Mouse (Mus musculus): ENCODE data around the gene Lgals4. TPM values are rescaled to one million over a fixed set of nuclear protein-coding genes. Genes with fewer than 3 reads are reported as not detected.

Gene Lgals4
- polyA plus RNA-seq (2012; rRNA removed), result 3,828 and 4,206 TPM in 2 replicates

GRCm38 (mm10) chr7:28833723-28834347, at the start of gene Lgals4:
Gene Lgals4 (plus strand): TSS chr7:28833854.

GRCm38 (mm10) chr7:28788307-28789195, 45.1 kb upstream of the Lgals4 start, which contains the start of gene Rinl:
Gene Rinl (plus strand): TSS chr7:28788969.

GRCm38 (mm10) chr7:28808221-28808941, 25.3 kb upstream of the Lgals4 start, which contains the start of gene Hnrnpl:
Gene Hnrnpl (plus strand): TSS chr7:28808541.

GRCm38 (mm10) chr7:28824941-28825685, 8.5 kb upstream of the Lgals4 start, which contains the start of gene Ech1:
Gene Ech1 (plus strand): TSS chr7:28825217.

GRCm38 (mm10) chr7:28863540-28863939, 29.9 kb downstream of the Lgals4 start, which contains the start of gene Lgals7:
Gene Lgals7 (plus strand): TSS chr7:28863853.

GRCm38 (mm10) chr7:28881199-28881598, 47.5 kb downstream of the Lgals4 start, which contains the start of gene Capn12:
Gene Capn12 (plus strand): TSS chr7:28881422.

Other genes starting within 250 kb of the Lgals4 start
- gene Samd4b, start 235.7 kb upstream of the Lgals4 start, polyA plus RNA-seq (2012; rRNA removed), result 99.8 and 116 TPM in 2 replicates
- 106 and 117 TPM in 2 replicates for gene Pak4, start 235.7 kb upstream of the Lgals4 start, polyA plus RNA-seq (2012; rRNA removed)
- not detected in 2 replicates for gene Acp7, start 202.5 kb upstream of the Lgals4 start, polyA plus RNA-seq (2012; rRNA removed)
- 5.7 and 6.3 TPM in 2 replicates for gene Fbxo27, start 141.0 kb upstream of the Lgals4 start, polyA plus RNA-seq (2012; rRNA removed)
- 3.8 and 5.6 TPM in 2 replicates for gene Fbxo17, start 117.0 kb upstream of the Lgals4 start, polyA plus RNA-seq (2012; rRNA removed)
- gene Mrps12, start 92.0 kb upstream of the Lgals4 start, polyA plus RNA-seq (2012; rRNA removed), result 99.3 and 121 TPM in 2 replicates
- 24.4 and 27.2 TPM in 2 replicates for gene Sars2, start 91.9 kb upstream of the Lgals4 start, polyA plus RNA-seq (2012; rRNA removed)
- 0.10 TPM in 1 of 2 replicates, not detected in the other for gene Ccer2, start 77.7 kb upstream of the Lgals4 start, polyA plus RNA-seq (2012; rRNA removed)
- gene Sirt2, start 67.1 kb upstream of the Lgals4 start, polyA plus RNA-seq (2012; rRNA removed), result 56.6 and 62.7 TPM in 2 replicates
- 77.5 and 94.6 TPM in 2 replicates for gene Nfkbib, start 66.3 kb upstream of the Lgals4 start, polyA plus RNA-seq (2012; rRNA removed)
- gene Rinl, start 44.9 kb upstream of the Lgals4 start, polyA plus RNA-seq (2012; rRNA removed), result 2.8 and 3.5 TPM in 2 replicates
- gene Hnrnpl, start 25.3 kb upstream of the Lgals4 start, polyA plus RNA-seq (2012; rRNA removed), result 164 and 188 TPM in 2 replicates
- 328 and 330 TPM in 2 replicates for gene Ech1, start 8.6 kb upstream of the Lgals4 start, polyA plus RNA-seq (2012; rRNA removed)
- gene Lgals7, start 30.0 kb downstream of the Lgals4 start, polyA plus RNA-seq (2012; rRNA removed), result 0.43 and 1.5 TPM in 2 replicates
- 0.58 and 0.71 TPM in 2 replicates for gene Capn12, start 47.6 kb downstream of the Lgals4 start, polyA plus RNA-seq (2012; rRNA removed)
- 736 and 739 TPM in 2 replicates for gene Actn4, start 128.5 kb downstream of the Lgals4 start, polyA plus RNA-seq (2012; rRNA removed)
- 191 and 246 TPM in 2 replicates for gene Eif3k, start 148.0 kb downstream of the Lgals4 start, polyA plus RNA-seq (2012; rRNA removed)
- gene Map4k1, start 148.2 kb downstream of the Lgals4 start, polyA plus RNA-seq (2012; rRNA removed), result 8.9 and 10.3 TPM in 2 replicates